Mouse (Mus musculus) limb, embryonic 15.5 days (tissue): Measurements from ENCODE around the gene Isoc2b. TPM values are rescaled to one million over a fixed set of nuclear protein-coding genes. Genes with fewer than 3 reads are reported as not detected.
"Not testable (repeated sequence)": the region's sequence is repeated elsewhere in the genome, so short reads cannot be mapped to it uniquely, and the experiment has no call there.

Experiments
- ATAC-seq: fragments of 200-750 bp; cut with Nextera tagmentation; 2 replicates; pipeline ENCODE4 v1.8.0; 2017; ENCODE audit warnings: low read depth, moderate TSS enrichment; ENCODE audit not compliant: insufficient number of reproducible peaks, low FRiP score, low TSS enrichment
- H3K27ac ChIP-seq: fragments of 300-500 bp; sonication (generic); 2 replicates; pipeline ENCODE4 v1.5.1; 2015; ENCODE audit warnings: moderate library complexity, mild to moderate bottlenecking, inconsistent platforms
- H3K27me3 ChIP-seq: fragments of 300-500 bp; sonication (generic); 2 replicates; pipeline ENCODE4 v1.6.1; 2015; ENCODE audit warnings: inconsistent platforms
- H3K36me3 ChIP-seq: fragments of 300-500 bp; sonication (generic); 2 replicates; pipeline ENCODE4 v1.6.1; 2015; ENCODE audit warnings: inconsistent platforms
- H3K4me1 ChIP-seq: fragments of 300-500 bp; sonication (generic); 2 replicates; pipeline ENCODE4 v1.6.1; 2015; ENCODE audit warnings: inconsistent platforms
- H3K4me2 ChIP-seq: fragments of 300-500 bp; sonication (generic); 2 replicates; pipeline ENCODE4 v1.6.1; 2015; ENCODE audit warnings: mild to moderate bottlenecking, inconsistent platforms
- H3K4me3 ChIP-seq: fragments of 300-500 bp; sonication (generic); 2 replicates; pipeline ENCODE4 v1.5.1; 2015; ENCODE audit warnings: mild to moderate bottlenecking, inconsistent platforms
- H3K9ac ChIP-seq: fragments of 300-500 bp; sonication (generic); 2 replicates; pipeline ENCODE4 v1.6.1; 2015; ENCODE audit warnings: inconsistent platforms
- H3K9me3 ChIP-seq: fragments of 300-500 bp; sonication (generic); 2 replicates; pipeline ENCODE4 v1.6.1; 2016; ENCODE audit warnings: inconsistent platforms
- WGBS: fragments of 180-500 bp; shearing (Covaris S2); methylation state at CpG from one replicate; pipeline ENCODE4 v1.1.7; 2015; 5-methylcytosine and 5-hydroxymethylcytosine counted together
- polyA plus RNA-seq: library from polyadenylated mRNA; unstranded; fragments of >200 nt; fragmentation: Nextera tagmentation; extraction: Ambion mirVana; gene quantifications from 2 replicates; pipeline ENCODE4 v1.2.1, GENCODE M21; 2015

The Isoc2b gene
- polyA plus RNA-seq, 1 experiment from 2014 or later, result 12.7 TPM

- H3K9ac ChIP-seq, result no peak overlapping the region
- H3K4me3 ChIP-seq, result no peak overlapping the region
- no peaks in the 10 kb centered on the region for H3K9me3 ChIP-seq
- no peak overlapping the region for H3K4me2 ChIP-seq
- H3K36me3 ChIP-seq, result no peaks in the 10 kb centered on the region
- no peaks in the 10 kb centered on the region for H3K27me3 ChIP-seq
- H3K27ac ChIP-seq, result no peak overlapping the region
- no peak for ATAC-seq
- H3K4me1 ChIP-seq, result peaks cover 24% of the 10 kb centered on the region
- WGBS, result 64% methylated on average over 5 of the region's 5 CpGs
These were observed 5.8 kb downstream of the Isoc2b start for GRCm38 (mm10) chr7:4864130-4864845.

- H3K9ac ChIP-seq, result no peak overlapping the region
- no peaks in the 10 kb centered on the region for H3K9me3 ChIP-seq
- H3K4me3 ChIP-seq, result no peak overlapping the region
- no peak for ATAC-seq
- 75% methylated on average over 7 of the region's 7 CpGs for WGBS
- no peak overlapping the region for H3K4me2 ChIP-seq
- no peaks in the 10 kb centered on the region for H3K27me3 ChIP-seq
- no peaks in the 10 kb centered on the region for H3K36me3 ChIP-seq
- peaks cover 24% of the 10 kb centered on the region for H3K4me1 ChIP-seq
- H3K27ac ChIP-seq, result peak overlapping the region; percentile 51; the same call in 1 of the 2 replicates
These were observed 6.4 kb downstream of the Isoc2b start for GRCm38 (mm10) chr7:4863541-4864080.

GRCm38 (mm10) chr7:4863041-4863440 is 7.0 kb downstream of the Isoc2b start:
- H3K4me3 ChIP-seq, result no peak overlapping the region
- no peak overlapping the region for H3K9ac ChIP-seq
- WGBS, result 21% methylated on average over 1 of the region's 1 CpGs
- no peak for ATAC-seq
- H3K4me2 ChIP-seq, result no peak overlapping the region
- H3K27ac ChIP-seq, result peak overlapping the region; percentile 51; the same call in 1 of the 2 replicates
- peaks cover 24% of the 10 kb centered on the region for H3K4me1 ChIP-seq
- H3K27me3 ChIP-seq, result no peaks in the 10 kb centered on the region
- H3K36me3 ChIP-seq, result no peaks in the 10 kb centered on the region
- H3K9me3 ChIP-seq, result no peaks in the 10 kb centered on the region

- 0 out of 2 replicates have a peak overlapping the region, but pooled peaks have one; percentile 0 for H3K27ac ChIP-seq
- H3K9ac ChIP-seq, H3K9me3 ChIP-seq, H3K27me3 ChIP-seq, H3K36me3 ChIP-seq, ATAC-seq, H3K4me2 ChIP-seq, H3K4me3 ChIP-seq, H3K4me1 ChIP-seq: not testable (repeated sequence)
- 57% methylated on average over 3 of the region's 3 CpGs for WGBS
These were observed 9.1 kb downstream of the Isoc2b start for GRCm38 (mm10) chr7:4860926-4861325.

GRCm38 (mm10) chr7:4859418-4859978 is 10.6 kb downstream of the Isoc2b start:
- Histone ChIP-seq H3K4me2 (no peak overlapping the region), H3K9ac (no peak overlapping the region), H3K9me3 (no peaks in the 10 kb centered on the region), H3K36me3 (no peaks in the 10 kb centered on the region), H3K27ac (no peak overlapping the region), H3K27me3 (peaks cover 5% of the 10 kb centered on the region), H3K4me3 (no peak overlapping the region), H3K4me1 (peaks cover 3% of the 10 kb centered on the region; the same call in 1 of the 2 replicates)
- WGBS, result 52% methylated on average over 12 of the region's 12 CpGs
- ATAC-seq, result no peak

- peaks cover 5% of the 10 kb centered on the region for H3K27me3 ChIP-seq
- no peaks in the 10 kb centered on the region for H3K9me3 ChIP-seq
- no peak overlapping the region for H3K4me2 ChIP-seq
- H3K9ac ChIP-seq, result no peak overlapping the region
- no peaks in the 10 kb centered on the region for H3K4me1 ChIP-seq
- ATAC-seq, result no peak
- H3K27ac ChIP-seq, result no peak overlapping the region
- 52% methylated on average over 7 of the region's 7 CpGs for whole genome bisulfite sequencing
- no peaks in the 10 kb centered on the region for H3K36me3 ChIP-seq
- no peak overlapping the region for H3K4me3 ChIP-seq
These were observed 12.7 kb downstream of the Isoc2b start for GRCm38 (mm10) chr7:4857321-4857720.

GRCm38 (mm10) chr7:4856508-4856907 is 13.6 kb downstream of the Isoc2b start:
- Histone ChIP-seq H3K4me3 (no peak overlapping the region), H3K4me2 (no peak overlapping the region), H3K9ac (no peak overlapping the region), H3K9me3 (no peaks in the 10 kb centered on the region), H3K27ac (no peak overlapping the region), H3K27me3 (peaks cover 5% of the 10 kb centered on the region), H3K4me1 (no peaks in the 10 kb centered on the region), H3K36me3 (no peaks in the 10 kb centered on the region)
- ATAC-seq, result no peak
- 84% methylated on average over 9 of the region's 9 CpGs for WGBS

- WGBS, result 72% methylated on average over 3 of the region's 3 CpGs
- no peaks in the 10 kb centered on the region for H3K9me3 ChIP-seq
- H3K4me2 ChIP-seq, result no peak overlapping the region
- H3K4me3 ChIP-seq, result no peak overlapping the region
- H3K36me3 ChIP-seq, result no peaks in the 10 kb centered on the region
- no peak for ATAC-seq
- H3K9ac ChIP-seq, result no peak overlapping the region
- peaks cover 10% of the 10 kb centered on the region for H3K27me3 ChIP-seq
- no peak overlapping the region for H3K27ac ChIP-seq
- no peaks in the 10 kb centered on the region for H3K4me1 ChIP-seq
These were observed 16.4 kb downstream of the Isoc2b start for GRCm38 (mm10) chr7:4853613-4854012.

GRCm38 (mm10) chr7:4851315-4851688 is 18.8 kb downstream of the Isoc2b start:
- H3K9me3 ChIP-seq, result no peaks in the 10 kb centered on the region
- WGBS, result 73% methylated on average over 8 of the region's 8 CpGs
- H3K9ac ChIP-seq, result no peak overlapping the region
- no peak for ATAC-seq
- H3K36me3 ChIP-seq, result no peaks in the 10 kb centered on the region
- H3K27ac ChIP-seq, result no peak overlapping the region
- no peak overlapping the region for H3K4me2 ChIP-seq
- H3K4me3 ChIP-seq, result no peak overlapping the region
- peaks cover 8% of the 10 kb centered on the region for H3K27me3 ChIP-seq
- no peaks in the 10 kb centered on the region for H3K4me1 ChIP-seq

- 74% methylated on average over 11 of the region's 11 CpGs for whole genome bisulfite sequencing
- H3K4me1 ChIP-seq, result no peaks in the 10 kb centered on the region
- no peak for ATAC-seq
- H3K27ac ChIP-seq, result no peak overlapping the region
- no peak overlapping the region for H3K4me3 ChIP-seq
- H3K4me2 ChIP-seq, result no peak overlapping the region
- H3K9ac ChIP-seq, result no peak overlapping the region
- H3K9me3 ChIP-seq, result no peaks in the 10 kb centered on the region
- no peaks in the 10 kb centered on the region for H3K36me3 ChIP-seq
- peaks cover 11% of the 10 kb centered on the region for H3K27me3 ChIP-seq
These were observed 19.3 kb downstream of the Isoc2b start for GRCm38 (mm10) chr7:4850621-4851314.

- H3K4me2 ChIP-seq, result no peak overlapping the region
- H3K27ac ChIP-seq, result no peak overlapping the region
- no peak for ATAC-seq
- peaks cover 25% of the 10 kb centered on the region for H3K27me3 ChIP-seq
- no peak overlapping the region for H3K9ac ChIP-seq
- H3K4me3 ChIP-seq, result no peak overlapping the region
- no peaks in the 10 kb centered on the region for H3K36me3 ChIP-seq
- WGBS, result 60% methylated on average over 9 of the region's 9 CpGs
- H3K9me3 ChIP-seq, result no peaks in the 10 kb centered on the region
- peaks cover 7% of the 10 kb centered on the region for H3K4me1 ChIP-seq
These were observed 20.7 kb downstream of the Isoc2b start for GRCm38 (mm10) chr7:4849372-4849771.

- Histone ChIP-seq H3K36me3 (no peaks in the 10 kb centered on the region), H3K9ac (peak overlapping the region; percentile 17; the same call in 1 of the 2 replicates), H3K27me3 (peaks cover 67% of the 10 kb centered on the region), H3K4me1 (peaks cover 29% of the 10 kb centered on the region), H3K27ac (no peak overlapping the region), H3K4me3 (peak overlapping the region; percentile 42), H3K4me2 (peak overlapping the region; percentile 84), H3K9me3 (no peaks in the 10 kb centered on the region)
- WGBS, result 0% methylated on average over 13 of the region's 13 CpGs
- ATAC-seq, result peak; percentile 43
These were observed 25.1 kb downstream of the Isoc2b start for GRCm38 (mm10) chr7:4844917-4845309.
